Mouse (Mus musculus) hindbrain, postnatal 0 days (tissue): ENCODE measurements around the gene Dnmt3a. TPM values are rescaled to one million over a fixed set of nuclear protein-coding genes. Genes with fewer than 3 reads are reported as not detected.

Source experiments
- ATAC-seq: fragments of 200-750 bp; cut with Nextera tagmentation; 2 replicates; pipeline ENCODE4 v1.8.0; 2017; ENCODE audit warnings: mild to moderate bottlenecking, moderate TSS enrichment, moderate library complexity
- DNase-seq: peaks from one replicate; pipeline ENCODE4 v3.0.0-alpha.2; 2015; ENCODE audit warnings: low spot score
- H3K27ac ChIP-seq: fragments of 300-500 bp; sonication (generic); 2 replicates; pipeline ENCODE4 v1.5.1; 2014; ENCODE audit warnings: mild to moderate bottlenecking
- H3K27me3 ChIP-seq: fragments of 300-500 bp; sonication (generic); 2 replicates; pipeline ENCODE4 v1.6.1; 2014; ENCODE audit warnings: low read length, mixed read lengths; ENCODE audit not compliant: insufficient read depth
- H3K36me3 ChIP-seq: fragments of 300-500 bp; sonication (generic); 2 replicates; pipeline ENCODE4 v1.6.1; 2014; ENCODE audit warnings: low read length, mixed read lengths; ENCODE audit not compliant: insufficient read depth
- H3K4me1 ChIP-seq: fragments of 300-500 bp; sonication (generic); 2 replicates; pipeline ENCODE4 v1.6.1; 2014; ENCODE audit warnings: antibody characterized with exemption, low read length, mixed read lengths; ENCODE audit not compliant: insufficient read depth
- H3K4me2 ChIP-seq: fragments of 300-500 bp; sonication (generic); 2 replicates; pipeline ENCODE4 v1.6.1; 2014; ENCODE audit warnings: low read depth, mild to moderate bottlenecking, low read length, moderate library complexity, mixed read lengths
- H3K4me3 ChIP-seq: fragments of 300-500 bp; sonication (generic); 2 replicates; pipeline ENCODE4 v1.5.1; 2014; ENCODE audit warnings: low read length
- H3K9ac ChIP-seq: fragments of 300-500 bp; sonication (generic); replicated peaks from 2 replicates; pipeline ENCODE4 v1.6.1; 2014; ENCODE audit warnings: mild to moderate bottlenecking, low read length, moderate library complexity, mixed read lengths
- H3K9me3 ChIP-seq: fragments of 300-500 bp; sonication (generic); 2 replicates; pipeline ENCODE4 v1.6.1; 2016; ENCODE audit warnings: low read length, mixed read lengths
- CTCF ChIP-seq: IDR thresholded peaks from 2 replicates; pipeline ENCODE4 v1.5.1; 2016; ENCODE audit warnings: antibody characterized with exemption, control low read depth, low read depth
- WGBS: fragments of 180-500 bp; shearing (Covaris S2); extraction: QIAGEN DNeasy Blood & Tissue Kit; methylation state at CpG from one replicate; pipeline ENCODE4 v1.1.7; 2014; 5-methylcytosine and 5-hydroxymethylcytosine counted together
- polyA plus RNA-seq: library from polyadenylated mRNA; unstranded; fragments of >200 nt; fragmentation: Nextera tagmentation; extraction: Ambion mirVana; gene quantifications from 2 replicates; pipeline ENCODE4 v1.2.1, GENCODE M21; 2015
- total RNA-seq: library from RNA; depleted of rRNA; stranded (reverse); fragments of >200 nt; gene quantifications from 2 replicates; pipeline ENCODE4 v1.2.3, GENCODE M21; 2014

Gene Dnmt3a
- total and polyA plus RNA-seq, 2 experiments from 2014 or later, result 81.8 to 134 TPM

- H3K27me3 ChIP-seq, result no peaks in the 10 kb centered on the region
- no peak overlapping the region for H3K4me2 ChIP-seq
- H3K4me3 ChIP-seq, result no peak overlapping the region
- ATAC-seq (no peak), DNase-seq (peak; percentile 39)
- 66% methylated on average over 7 of the region's 7 CpGs for WGBS
- no peaks in the 10 kb centered on the region; the same call in none of the 2 replicates for H3K4me1 ChIP-seq
- H3K36me3 ChIP-seq, result peaks cover 23% of the 10 kb centered on the region
- no peaks in the 10 kb centered on the region for H3K9me3 ChIP-seq
- no peak for TF ChIP-seq CTCF
- peak overlapping the region; percentile 45; the same call in 1 of the 2 replicates for H3K27ac ChIP-seq
- no peak overlapping the region for H3K9ac ChIP-seq
Measured at GRCm38 (mm10) chr12:3868676-3869458, 63.1 kb downstream of the Dnmt3a start.

- TF ChIP-seq CTCF, result no peak
- 89% methylated on average over 5 of the region's 5 CpGs for WGBS
- 0 out of 2 replicates have a peak overlapping the region, but pooled peaks have one; percentile 72 for H3K27ac ChIP-seq
- H3K9me3 ChIP-seq, result no peaks in the 10 kb centered on the region
- H3K4me2 ChIP-seq, result no peak overlapping the region
- no peaks in the 10 kb centered on the region for H3K27me3 ChIP-seq
- DNase-seq (no peak), ATAC-seq (no peak)
- H3K4me3 ChIP-seq, result no peak overlapping the region
- H3K9ac ChIP-seq, result no peak overlapping the region
- H3K4me1 ChIP-seq, result no peaks in the 10 kb centered on the region; the same call in none of the 2 replicates
- peaks cover 30% of the 10 kb centered on the region for H3K36me3 ChIP-seq
Measured at GRCm38 (mm10) chr12:3870024-3870423, 64.2 kb downstream of the Dnmt3a start.

- DNase-seq (peak; percentile 50), ATAC-seq (peak; percentile 75)
- H3K27ac ChIP-seq, result peak overlapping the region; percentile 72
- H3K9ac ChIP-seq, result no peak overlapping the region
- WGBS, result 6% methylated on average over 18 of the region's 19 CpGs
- H3K9me3 ChIP-seq, result no peaks in the 10 kb centered on the region
- H3K4me3 ChIP-seq, result no peak overlapping the region
- H3K4me1 ChIP-seq, result no peaks in the 10 kb centered on the region; the same call in none of the 2 replicates
- no peaks in the 10 kb centered on the region for H3K27me3 ChIP-seq
- H3K36me3 ChIP-seq, result peaks cover 24% of the 10 kb centered on the region
- TF ChIP-seq CTCF, result peak; percentile 49
- no peak overlapping the region for H3K4me2 ChIP-seq
Measured at GRCm38 (mm10) chr12:3870859-3871462, 65.2 kb downstream of the Dnmt3a start.

- Histone ChIP-seq H3K36me3 (peaks cover 23% of the 10 kb centered on the region), H3K27me3 (no peaks in the 10 kb centered on the region), H3K4me3 (no peak overlapping the region), H3K9me3 (no peaks in the 10 kb centered on the region), H3K27ac (peak overlapping the region; percentile 72), H3K9ac (no peak overlapping the region), H3K4me2 (no peak overlapping the region), H3K4me1 (no peaks in the 10 kb centered on the region; the same call in none of the 2 replicates)
- peak; percentile 74 for TF ChIP-seq CTCF
- WGBS, result 22% methylated on average over 15 of the region's 15 CpGs
- ATAC-seq, result peak; percentile 73
- DNase-seq, result peak; percentile 92
Measured at GRCm38 (mm10) chr12:3871637-3872036, 65.8 kb downstream of the Dnmt3a start.

GRCm38 (mm10) chr12:3872410-3873230 is 66.8 kb downstream of the Dnmt3a start:
- H3K36me3 ChIP-seq, result peaks cover 29% of the 10 kb centered on the region
- DNase-seq, result no peak
- H3K4me2 ChIP-seq, result no peak overlapping the region
- H3K9me3 ChIP-seq, result no peaks in the 10 kb centered on the region
- no peaks in the 10 kb centered on the region; the same call in none of the 2 replicates for H3K4me1 ChIP-seq
- ATAC-seq, result no peak
- H3K9ac ChIP-seq, result no peak overlapping the region
- no peak overlapping the region; the same call in 1 of the 2 replicates for H3K27ac ChIP-seq
- no peak for TF ChIP-seq CTCF
- 76% methylated on average over 9 of the region's 9 CpGs for WGBS
- no peaks in the 10 kb centered on the region for H3K27me3 ChIP-seq
- no peak overlapping the region for H3K4me3 ChIP-seq

GRCm38 (mm10) chr12:3875474-3875873 is 69.7 kb downstream of the Dnmt3a start:
- peak; percentile 32; the same call in 1 of the 2 replicates for TF ChIP-seq CTCF
- H3K27me3 ChIP-seq, result no peaks in the 10 kb centered on the region
- no peaks in the 10 kb centered on the region for H3K4me1 ChIP-seq
- no peak overlapping the region for H3K4me3 ChIP-seq
- peak; percentile 27 for DNase-seq
- no peak overlapping the region for H3K27ac ChIP-seq
- ATAC-seq, result no peak
- H3K9ac ChIP-seq, result no peak overlapping the region
- H3K36me3 ChIP-seq, result peaks cover 33% of the 10 kb centered on the region
- H3K9me3 ChIP-seq, result no peaks in the 10 kb centered on the region
- H3K4me2 ChIP-seq, result no peak overlapping the region
